Mouse (Mus musculus) liver, embryonic 14.5 days (tissue): ENCODE data around the gene Atp4b. TPM values are rescaled to one million over a fixed set of nuclear protein-coding genes. Genes with fewer than 3 reads are reported as not detected.
A peak's percentile ranks its signal among the peaks of the same experiment; 100 is the strongest.
"Not testable (repeated sequence)": the region's sequence is repeated elsewhere in the genome, so short reads cannot be mapped to it uniquely, and the experiment has no call there.

Experiments
- ATAC-seq: fragments of 200-750 bp; cut with Nextera tagmentation; 2 replicates; pipeline ENCODE4 v1.8.0; 2017; ENCODE audit warnings: moderate number of reproducible peaks, mild to moderate bottlenecking, moderate library complexity; ENCODE audit not compliant: insufficient read depth
- DNase-seq, 3 experiments: peaks; one replicate each; pipeline ENCODE4 v3.0.0-alpha.2; 2012 to 2013; ENCODE audit warnings: low read depth in 3 of 3, low spot score in 3 of 3
- H3K27ac ChIP-seq: fragments of 300-500 bp; sonication (generic); 2 replicates; pipeline ENCODE4 v1.5.1; 2014; ENCODE audit warnings: moderate library complexity, mild to moderate bottlenecking, control low read depth, inconsistent platforms
- H3K27me3 ChIP-seq: fragments of 300-500 bp; sonication (generic); 2 replicates; pipeline ENCODE4 v1.6.1; 2014; ENCODE audit warnings: mild to moderate bottlenecking, low read length, moderate library complexity; ENCODE audit not compliant: control insufficient read depth, insufficient read depth
- H3K36me3 ChIP-seq: fragments of 300-500 bp; sonication (generic); replicated peaks from 2 replicates; pipeline ENCODE4 v1.6.1; 2014; ENCODE audit warnings: low read depth; ENCODE audit not compliant: control insufficient read depth, insufficient read depth
- H3K4me1 ChIP-seq, 2 experiments: fragments of 200-500 bp in 1 of 2; fragments of 300-500 bp in 1 of 2; sonication (generic) in 1 of 2; replicated peaks; 2 replicates each; pipeline ENCODE4 v1.6.1; 2012 to 2014; ENCODE audit warnings: antibody characterized with exemption in 1 of 2, inconsistent platforms in 1 of 2, low read length in 1 of 2; ENCODE audit not compliant: control insufficient read depth in 2 of 2, insufficient read depth in 2 of 2
- H3K4me2 ChIP-seq: fragments of 300-500 bp; sonication (generic); 2 replicates; pipeline ENCODE4 v1.6.1; 2014; ENCODE audit warnings: low read depth, mild to moderate bottlenecking, control low read depth, moderate library complexity
- H3K4me3 ChIP-seq, 2 experiments: fragments of 200-500 bp in 1 of 2; fragments of 300-500 bp in 1 of 2; sonication (generic) in 1 of 2; 2 replicates each; pipeline ENCODE4 v1.5.1; 2012 to 2014; ENCODE audit warnings: low read depth in 2 of 2, low read length in 2 of 2, mild to moderate bottlenecking in 2 of 2, control low read depth in 1 of 2, inconsistent platforms in 1 of 2, moderate library complexity in 1 of 2; ENCODE audit not compliant: insufficient read depth in 1 of 2
- H3K9ac ChIP-seq: fragments of 300-500 bp; sonication (generic); replicated peaks from 2 replicates; pipeline ENCODE4 v1.6.1; 2014; ENCODE audit warnings: mild to moderate bottlenecking, control low read depth, moderate library complexity
- H3K9me3 ChIP-seq: fragments of 300-500 bp; sonication (generic); 2 replicates; pipeline ENCODE4 v1.6.1; 2016; ENCODE audit warnings: low read length, mixed read lengths; ENCODE audit not compliant: control insufficient read depth
- CTCF ChIP-seq: IDR thresholded peaks from 2 replicates; pipeline ENCODE4 v1.5.1; 2016; ENCODE audit warnings: antibody characterized with exemption, low read depth, control low read depth
- EP300 ChIP-seq: IDR thresholded peaks from 2 replicates; pipeline ENCODE4 v1.6.1; 2016; ENCODE audit warnings: antibody characterized with exemption, low read depth
- WGBS: fragments of 180-500 bp; shearing (Covaris S2); extraction: QIAGEN DNeasy Blood & Tissue Kit; methylation state at CpG from one replicate; pipeline ENCODE4 v1.1.7; 2014; ENCODE audit not compliant: insufficient replicate concordance; 5-methylcytosine and 5-hydroxymethylcytosine counted together
- polyA plus RNA-seq, 2 experiments: library from polyadenylated mRNA; depleted of rRNA in 1 of 2; stranded (reverse) in 1 of 2; unstranded in 1 of 2; fragments of >200 nt; fragmentation: Nextera tagmentation in 1 of 2; extraction: Ambion mirVana in 1 of 2; gene quantifications; 2 replicates each; pipeline versions ENCODE4 v1.2.1 to v1.2.3; 2012 to 2014

Atp4b gene
- polyA plus RNA-seq, 2 experiments = not detected

DNA sequence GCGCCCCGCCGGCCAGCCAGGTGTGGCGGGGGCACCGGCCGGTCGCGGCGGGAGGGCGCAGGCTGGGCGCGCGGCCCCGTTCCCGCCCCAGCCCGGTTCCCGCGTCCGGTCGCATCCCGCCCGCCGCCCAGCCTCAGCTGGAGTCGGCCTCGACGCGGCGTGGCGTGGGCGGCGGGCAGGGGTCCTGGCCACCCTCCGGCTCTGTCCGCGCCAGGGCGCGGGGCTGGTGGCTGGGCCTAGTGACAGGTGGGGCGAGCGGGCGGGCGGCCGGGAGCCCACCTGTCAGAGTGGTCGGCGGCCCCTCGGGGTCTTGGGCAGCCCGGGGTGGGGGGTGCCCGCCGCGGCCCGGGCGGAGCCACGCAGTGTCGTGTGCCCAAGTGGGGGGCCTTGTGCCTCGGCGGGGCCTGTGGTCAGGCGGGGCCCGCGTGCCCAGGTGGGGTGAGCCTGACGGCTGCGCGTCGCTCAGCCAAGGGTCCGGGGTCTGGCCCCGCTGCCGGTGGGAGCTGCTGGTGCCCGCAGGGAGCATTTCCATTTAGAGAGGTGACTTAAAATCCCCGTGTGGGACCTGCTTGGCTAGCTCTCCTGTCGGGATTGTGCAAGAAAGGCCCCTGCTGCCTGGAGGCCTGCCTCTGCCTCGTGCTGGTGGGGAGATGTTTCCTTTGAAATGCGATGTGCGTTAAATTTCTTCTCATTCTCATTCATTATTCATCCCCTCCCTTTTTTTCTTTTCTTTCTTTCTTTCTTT, 57.6 kb downstream of the Atp4b start:
- H3K9me3 ChIP-seq = no peaks in the 10 kb centered on the region
- H3K4me1 ChIP-seq = peaks cover 14 to 32% of the 10 kb centered on the region in 2 experiments
- peak overlapping the region; percentile 87 for H3K4me2 ChIP-seq
- no peaks in the 10 kb centered on the region for H3K27me3 ChIP-seq
- peak overlapping the region; percentile 72 to 91 for H3K4me3 ChIP-seq
- no peak for DNase-seq
- WGBS = under 1% methylated on average over 69 of the region's 70 CpGs
- TF ChIP-seq CTCF = no peak
- peak overlapping the region; percentile 69 for H3K27ac ChIP-seq
- peak overlapping the region; percentile 98 for H3K9ac ChIP-seq
- H3K36me3 ChIP-seq = peaks cover 28% of the 10 kb centered on the region
- peak; percentile 52 for ATAC-seq

DNA sequence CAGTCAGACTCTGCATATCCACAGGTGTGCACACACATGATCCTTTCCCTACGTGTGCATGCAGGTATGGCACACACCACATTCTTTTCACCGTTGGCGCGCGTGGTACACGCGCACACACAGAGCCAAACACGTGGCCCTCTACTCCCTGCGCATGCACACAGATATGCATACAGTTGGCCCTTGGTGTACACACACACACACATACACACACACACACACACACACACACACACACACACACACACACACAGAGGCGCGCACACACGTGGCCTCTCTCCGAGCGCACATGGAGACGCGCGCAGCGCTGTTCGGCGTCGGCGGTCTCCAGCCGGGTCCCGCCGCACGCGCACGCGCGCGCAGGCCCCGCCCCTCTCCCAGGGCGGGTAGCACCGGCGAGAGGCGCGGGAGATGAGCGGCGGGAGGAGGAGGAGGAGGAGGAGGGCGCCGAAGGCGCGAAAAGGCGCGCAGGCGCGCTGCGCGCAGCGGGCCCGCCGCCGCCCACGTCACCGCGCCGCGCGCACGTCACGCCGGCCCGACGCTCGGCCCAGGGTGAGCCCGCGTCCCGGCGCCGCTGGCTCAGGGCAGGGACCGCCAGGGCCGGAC, 58.3 kb downstream of the Atp4b start, which contains the start of gene Tfdp1:
Gene Tfdp1 (plus strand): TSS at position 497 of the 606 bp plus-strand sequence.
- Histone ChIP-seq H3K4me2 (peak within 1 kb of the TSS; percentile 87), H3K27me3 (no peaks in the 10 kb centered on the region), H3K9ac (peak within 1 kb of the TSS; percentile 98), H3K27ac (peak within 1 kb of the TSS; percentile 69), H3K4me3 (peak within 1 kb of the TSS; percentile 72 to 91), H3K36me3 (peaks cover 21% of the 10 kb centered on the region), H3K4me1 (peaks cover 14 to 32% of the 10 kb centered on the region in 2 experiments), H3K9me3 (no peaks in the 10 kb centered on the region)
- TF ChIP-seq EP300 (no peak), CTCF (no peak)
- DNase-seq (peak; percentile 80 to 84 (median 81)), ATAC-seq (peak; percentile 93)
- WGBS = 1% methylated on average over 54 of the region's 72 CpGs

GRCm38 (mm10) chr8:13337678-13338077, 58.9 kb downstream of the Atp4b start:
- H3K27me3 ChIP-seq = no peaks in the 10 kb centered on the region
- peaks cover 14 to 27% of the 10 kb centered on the region in 2 experiments for H3K4me1 ChIP-seq
- no peak for DNase-seq
- H3K27ac ChIP-seq = no peak overlapping the region
- no peak overlapping the region; a peak in 1 of 4 replicates for H3K4me3 ChIP-seq
- ATAC-seq = no peak
- no peaks in the 10 kb centered on the region for H3K9me3 ChIP-seq
- no peak overlapping the region for H3K9ac ChIP-seq
- WGBS = 52% methylated on average over 3 of the region's 3 CpGs
- H3K4me2 ChIP-seq = peak overlapping the region; percentile 87
- TF ChIP-seq CTCF = no peak
- no peak for TF ChIP-seq EP300
- H3K36me3 ChIP-seq = peaks cover 17% of the 10 kb centered on the region

DNA sequence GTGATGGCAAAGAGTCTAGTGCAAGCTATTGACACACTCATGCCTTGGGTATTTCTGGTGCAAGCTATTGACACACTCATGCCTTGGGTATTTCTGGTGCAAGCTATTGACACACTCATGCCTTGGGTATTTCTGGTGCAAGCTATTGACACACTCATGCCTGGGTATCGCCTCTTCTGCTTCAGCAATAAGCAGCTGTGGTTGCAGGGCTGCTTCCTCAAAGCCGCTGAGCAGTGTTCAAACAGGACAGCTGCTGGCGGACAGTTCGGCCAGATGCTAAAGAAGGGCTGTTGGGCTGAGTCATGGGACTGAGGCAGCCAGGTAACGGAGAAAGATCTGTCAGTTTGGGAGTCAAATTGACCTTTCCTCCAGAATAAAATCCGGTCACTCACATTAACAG, 59.4 kb downstream of the Atp4b start:
- H3K27ac ChIP-seq, DNase-seq, ATAC-seq, H3K27me3 ChIP-seq, H3K4me2 ChIP-seq, H3K9ac ChIP-seq, H3K9me3 ChIP-seq, H3K4me3 ChIP-seq: not testable (repeated sequence)
- WGBS = 42% methylated on average over 6 of the region's 6 CpGs
- peaks cover 14% of the 10 kb centered on the region for H3K36me3 ChIP-seq
- H3K4me1 ChIP-seq = peaks cover 11 to 23% of the 10 kb centered on the region in 2 experiments

Other genes starting within 250 kb of the Atp4b start
- 112 and 137 TPM in 2 replicates for gene Lamp1, start 237.7 kb downstream of the Atp4b start, polyA plus RNA-seq (2012; rRNA removed)
- 178 and 198 TPM in 2 replicates for gene Lamp1, start 237.7 kb downstream of the Atp4b start, polyA plus RNA-seq (2014; fragmentation: Nextera tagmentation; extraction: Ambion mirVana)
- 5.7 TPM in 2 replicates for gene Grtp1, start 196.2 kb downstream of the Atp4b start, polyA plus RNA-seq (2012; rRNA removed)
- gene Grtp1, start 196.2 kb downstream of the Atp4b start, polyA plus RNA-seq (2014; fragmentation: Nextera tagmentation; extraction: Ambion mirVana) = 9.5 and 10.1 TPM in 2 replicates
- gene Adprhl1, start 142.7 kb downstream of the Atp4b start, polyA plus RNA-seq (2012; rRNA removed) = not detected in 2 replicates
- gene Adprhl1, start 142.7 kb downstream of the Atp4b start, polyA plus RNA-seq (2014; fragmentation: Nextera tagmentation; extraction: Ambion mirVana) = not detected in 2 replicates
- gene Dcun1d2, start 108.7 kb downstream of the Atp4b start, polyA plus RNA-seq (2012; rRNA removed) = 6.5 and 7.1 TPM in 2 replicates
- gene Dcun1d2, start 108.7 kb downstream of the Atp4b start, polyA plus RNA-seq (2014; fragmentation: Nextera tagmentation; extraction: Ambion mirVana) = 7.9 and 8.7 TPM in 2 replicates
- 2.6 and 3.7 TPM in 2 replicates for gene Tmco3, start 108.6 kb downstream of the Atp4b start, polyA plus RNA-seq (2012; rRNA removed)
- 3.9 and 5.5 TPM in 2 replicates for gene Tmco3, start 108.6 kb downstream of the Atp4b start, polyA plus RNA-seq (2014; fragmentation: Nextera tagmentation; extraction: Ambion mirVana)
- 86.2 and 108 TPM in 2 replicates for gene Tfdp1, start 58.1 kb downstream of the Atp4b start, polyA plus RNA-seq (2012; rRNA removed)
- 90.1 and 107 TPM in 2 replicates for gene Tfdp1, start 58.1 kb downstream of the Atp4b start, polyA plus RNA-seq (2014; fragmentation: Nextera tagmentation; extraction: Ambion mirVana)
- 0.01 and 0.02 TPM in 2 replicates for gene Grk1, start 8.3 kb upstream of the Atp4b start, polyA plus RNA-seq (2012; rRNA removed)
- 0.04 TPM in 1 of 2 replicates, not detected in the other for gene Grk1, start 8.3 kb upstream of the Atp4b start, polyA plus RNA-seq (2014; fragmentation: Nextera tagmentation; extraction: Ambion mirVana)
- gene Tmem255b, start 38.4 kb upstream of the Atp4b start, polyA plus RNA-seq (2012; rRNA removed) = 0.02 TPM in 1 of 2 replicates, not detected in the other
- gene Tmem255b, start 38.4 kb upstream of the Atp4b start, polyA plus RNA-seq (2014; fragmentation: Nextera tagmentation; extraction: Ambion mirVana) = 0.14 TPM in 1 of 2 replicates, not detected in the other
- 2.2 and 2.7 TPM in 2 replicates for gene Gas6, start 97.7 kb upstream of the Atp4b start, polyA plus RNA-seq (2012; rRNA removed)
- 2.2 and 2.3 TPM in 2 replicates for gene Gas6, start 97.7 kb upstream of the Atp4b start, polyA plus RNA-seq (2014; fragmentation: Nextera tagmentation; extraction: Ambion mirVana)
- gene 1700029H14Rik, start 165.6 kb upstream of the Atp4b start, polyA plus RNA-seq (2012; rRNA removed) = 0.02 TPM in 1 of 2 replicates, not detected in the other
- not detected in 2 replicates for gene 1700029H14Rik, start 165.6 kb upstream of the Atp4b start, polyA plus RNA-seq (2014; fragmentation: Nextera tagmentation; extraction: Ambion mirVana)